ENCODE assay signal across 21 mouse cellular contexts in genomic region chr13:107621337-107621736, GRCm38 (mm10).
DNase-seq lines count a peak whose midpoint lies in the region; ATAC-seq lines count a peak whose summit lies in the region.
"Had no signal": no experiment of that assay in that cellular context is flagged by ENCODE, and none has a peak within 500 bp of the region (broad histone marks: within the 10 kb centered on the region; RNA-seq: fewer than 3 reads in every experiment).

No protein-coding gene starts in this region.

- no peak for DNase-seq in frontal cortex, postnatal 10 days (ENCODE audit: low spot score in 2 of 2)
- DNase-seq in hindbrain, embryonic 10.5 days (ENCODE audit: low spot score): no peak
- peak; percentile 42 for DNase-seq in limb, embryonic 11.5 days (ENCODE audit: low spot score)
- DNase-seq: adrenal gland, adult 2 months; adrenal gland, postnatal 10 days; adrenal gland, postnatal 25 days; cerebellum, adult 11 months; cerebellum, adult 18-20 months; cerebellum, adult 8-10 months; cerebellum, adult 9-11 months; cerebellum, postnatal 14 days; cerebellum, postnatal 36 days; embryo, embryonic 11 days had no signal

- peaks cover 2% of the 10 kb centered on the region; the same call in 1 of the 2 replicates for H3K9me3 ChIP-seq in hindbrain, embryonic 10.5 days
- no peaks in the 10 kb centered on the region for H3K9me3 ChIP-seq in hindbrain, embryonic 16.5 days (ENCODE audit: control insufficient read depth, low read length)
- no peaks in the 10 kb centered on the region for H3K9me3 ChIP-seq in limb, embryonic 11.5 days (ENCODE audit: control insufficient read depth, low read length)
- H3K9me3 ChIP-seq: embryonic facial prominence, embryonic 13.5 days; embryonic facial prominence, embryonic 15.5 days had no signal

- H3K4me3 ChIP-seq in hindbrain, embryonic 10.5 days: no peak overlapping the region
- no peak overlapping the region for H3K4me3 ChIP-seq in hindbrain, embryonic 16.5 days (ENCODE audit: low read length)
- no peak overlapping the region for H3K4me3 ChIP-seq in limb, embryonic 11.5 days (ENCODE audit: low read depth, low read length)
- H3K4me3 ChIP-seq: embryonic facial prominence, embryonic 13.5 days; embryonic facial prominence, embryonic 15.5 days; erythroblast, embryonic 14.5 days had no signal

- 80% methylated on average over 2 of the region's 2 CpGs for WGBS in hindbrain, embryonic 10.5 days
- 68% methylated on average over 2 of the region's 2 CpGs for WGBS in hindbrain, embryonic 16.5 days
- WGBS in limb, embryonic 11.5 days: 37% methylated on average over 2 of the region's 2 CpGs

- H3K4me2 ChIP-seq in hindbrain, embryonic 16.5 days (ENCODE audit: low read length): no peak overlapping the region
- no peak overlapping the region for H3K4me2 ChIP-seq in limb, embryonic 11.5 days (ENCODE audit: low read depth, severe bottlenecking)
- H3K4me2 ChIP-seq: embryonic facial prominence, embryonic 13.5 days; embryonic facial prominence, embryonic 15.5 days had no signal

- no peak overlapping the region for H3K9ac ChIP-seq in hindbrain, embryonic 16.5 days (ENCODE audit: low read depth, low read length)
- H3K9ac ChIP-seq in limb, embryonic 11.5 days (ENCODE audit: low read length): no peak overlapping the region
- H3K9ac ChIP-seq: embryonic facial prominence, embryonic 13.5 days; embryonic facial prominence, embryonic 15.5 days had no signal

- peaks cover 42% of the 10 kb centered on the region for H3K4me1 ChIP-seq in hindbrain, embryonic 10.5 days (replicated peaks)
- peaks cover 19% of the 10 kb centered on the region for H3K4me1 ChIP-seq in hindbrain, embryonic 16.5 days (ENCODE audit: control insufficient read depth, insufficient read depth, low read depth, low read length)
- H3K4me1 ChIP-seq in limb, embryonic 11.5 days (ENCODE audit: control insufficient read depth, insufficient read depth, low read length): peaks cover 12% of the 10 kb centered on the region

- H3K27me3 ChIP-seq in hindbrain, embryonic 10.5 days (ENCODE audit: insufficient read depth, poor library complexity, severe bottlenecking): peaks cover 28% of the 10 kb centered on the region
- peaks cover 3% of the 10 kb centered on the region for H3K27me3 ChIP-seq in hindbrain, embryonic 16.5 days (replicated peaks; ENCODE audit: control insufficient read depth, insufficient read depth, low read length)
- no peaks in the 10 kb centered on the region for H3K27me3 ChIP-seq in limb, embryonic 11.5 days (ENCODE audit: control insufficient read depth, insufficient read depth, low read length)

- peak; percentile 65 for ATAC-seq in frontal cortex, adult (ENCODE audit: low TSS enrichment)
- ATAC-seq in hindbrain, embryonic 16.5 days: no peak
- ATAC-seq in limb, embryonic 11.5 days (ENCODE audit: insufficient number of reproducible peaks, low FRiP score, low TSS enrichment, low read depth): no peak
- no peak for ATAC-seq in monocyte, adult 5-6 weeks (replicated peaks; ENCODE audit: insufficient number of reproducible peaks, low FRiP score, low TSS enrichment, poor library complexity, severe bottlenecking)
- ATAC-seq: forebrain, embryonic 14.5 days; forebrain, embryonic 16.5 days had no signal

- no peaks in the 10 kb centered on the region for H3K36me3 ChIP-seq in hindbrain, embryonic 10.5 days
- H3K36me3 ChIP-seq in hindbrain, embryonic 16.5 days (ENCODE audit: control insufficient read depth, insufficient read depth, low read length): no peaks in the 10 kb centered on the region
- H3K36me3 ChIP-seq in limb, embryonic 11.5 days (ENCODE audit: control insufficient read depth, insufficient read depth, low read length): no peaks in the 10 kb centered on the region
- H3K36me3 ChIP-seq: embryonic facial prominence, embryonic 13.5 days; embryonic facial prominence, embryonic 15.5 days had no signal

- H3K27ac ChIP-seq in hindbrain, embryonic 10.5 days: peak overlapping the region; percentile 79; the same call in 1 of the 2 replicates
- no peak overlapping the region for H3K27ac ChIP-seq in hindbrain, embryonic 16.5 days (ENCODE audit: low read depth, low read length)
- no peak overlapping the region for H3K27ac ChIP-seq in limb, embryonic 11.5 days (replicated peaks; ENCODE audit: low read depth, low read length)
- H3K27ac ChIP-seq: embryonic facial prominence, embryonic 13.5 days; embryonic facial prominence, embryonic 15.5 days had no signal
